Comparison of ENCODE assay signal across 28 mouse cellular contexts in genomic region chr8:95079305-95079704, GRCm38 (mm10). TPM values are rescaled to one million over a fixed set of nuclear protein-coding genes. Genes with fewer than 3 reads are reported as not detected.
"Had no signal": no experiment of that assay in that cellular context is flagged by ENCODE, and none has a peak within 500 bp of the region (broad histone marks: within the 10 kb centered on the region; RNA-seq: fewer than 3 reads in every experiment).

No protein-coding gene starts in this region.

- H3K9me3 ChIP-seq: limb, embryonic 12.5 days; limb, embryonic 15.5 days; lung, embryonic 15.5 days; megakaryocyte, embryonic 14.5 days; midbrain, embryonic 10.5 days; midbrain, embryonic 13.5 days; neural tube, embryonic 12.5 days; neural tube, embryonic 15.5 days had no signal

- H3K27ac ChIP-seq: layer of hippocampus, adult 2 months; left cerebral cortex, adult 2 months; limb, embryonic 12.5 days; limb, embryonic 15.5 days; lung, embryonic 15.5 days; midbrain, embryonic 13.5 days; neural tube, embryonic 12.5 days; stomach, postnatal 0 days had no signal

- DNase-seq: kidney, adult 2 months; kidney, postnatal 25 days; layer of hippocampus, adult 9-11 months; lung, adult 18-20 months; lung, postnatal 10 days; lung, postnatal 36 days; right cerebral cortex, adult 18-20 months; right cerebral cortex, postnatal 14 days; right cerebral cortex, postnatal 4 days; thymus, adult 2 months; thymus, postnatal 14 days had no signal

- H3K27me3 ChIP-seq: limb, embryonic 15.5 days; lung, embryonic 15.5 days; midbrain, embryonic 13.5 days; neural tube, embryonic 12.5 days; neural tube, embryonic 15.5 days had no signal

- ATAC-seq: intestine, postnatal 0 days; midbrain, embryonic 13.5 days; midbrain, embryonic 16.5 days had no signal

- H3K36me3 ChIP-seq: lung, embryonic 15.5 days had no signal

RNA-seq across cellular contexts. Expression of gene Drc7, which starts 24.4 kb away (rescaled TPM):
- polyA plus RNA-seq: intestine, postnatal 0 days; kidney, embryonic 14.5 days; kidney, postnatal 0 days; large intestine, adult 2 months; limb, embryonic 12.5 days; stomach, embryonic 14.5 days had no signal
